Mouse (Mus musculus): ENCODE results near the gene Edn1. TPM values are rescaled to one million over a fixed set of nuclear protein-coding genes. Genes with fewer than 3 reads are reported as not detected.

Edn1 gene
- polyA plus RNA-seq, 1 experiment from 2014 or later = 3.6 TPM

DNA sequence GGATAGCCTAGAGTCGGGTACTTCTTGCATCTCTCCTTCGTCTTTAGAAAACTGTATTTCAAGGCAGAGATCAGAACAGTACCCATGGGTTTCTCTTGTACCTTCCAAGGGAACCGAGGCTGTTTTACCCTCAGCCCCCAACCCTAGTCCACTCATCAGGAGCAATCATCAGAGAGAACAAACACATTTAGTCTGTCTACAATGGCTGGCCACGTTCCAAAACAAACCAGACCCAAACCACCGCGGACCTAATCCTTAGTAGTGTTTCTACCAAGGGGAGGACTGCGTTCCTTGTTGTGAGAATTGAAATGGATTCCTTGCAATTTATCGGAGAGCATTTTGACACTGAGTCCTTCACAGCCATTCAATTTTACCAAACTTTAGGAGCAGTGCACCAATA, 2.9 kb downstream of the Edn1 start:
- H3K4me2 ChIP-seq (replicated peaks; ENCODE audit: low read depth, low read length) = no peak overlapping the region
- no peak overlapping the region for H3K27ac ChIP-seq (ENCODE audit: low read length)
- H3K27me3 ChIP-seq (ENCODE audit: control insufficient read depth, insufficient read depth, low read length) = 0 out of 2 replicates have a peak, but pooled peaks cover 10% of the 10 kb centered on the region

GRCm38 (mm10) chr13:42306870-42307800, 5.9 kb downstream of the Edn1 start:
- H3K4me1 ChIP-seq (ENCODE audit: control insufficient read depth, insufficient read depth, low read length) = no peaks in the 10 kb centered on the region
- 0 out of 2 replicates have a peak, but pooled peaks cover 10% of the 10 kb centered on the region for H3K27me3 ChIP-seq (ENCODE audit: control insufficient read depth, insufficient read depth, low read length)
- H3K4me3 ChIP-seq (ENCODE audit: low read depth, low read length) = no peak overlapping the region
- 73% methylated on average over 14 of the region's 14 CpGs for WGBS
- ATAC-seq (ENCODE audit: insufficient number of reproducible peaks, insufficient read depth, low FRiP score, low read depth) = no peak
- no peak overlapping the region for H3K4me2 ChIP-seq (replicated peaks; ENCODE audit: low read depth, low read length)
- no peak overlapping the region for H3K9ac ChIP-seq (replicated peaks; ENCODE audit: low read depth, low read length)
- no peaks in the 10 kb centered on the region for H3K36me3 ChIP-seq (ENCODE audit: control insufficient read depth, insufficient read depth, low read length)
- no peaks in the 10 kb centered on the region for H3K9me3 ChIP-seq (ENCODE audit: control insufficient read depth, low read depth, low read length)
- H3K27ac ChIP-seq (ENCODE audit: low read length) = no peak overlapping the region

More for the DNA sequence above, 2.9 kb downstream of the Edn1 start:
- H3K36me3 ChIP-seq (ENCODE audit: control insufficient read depth, insufficient read depth, low read length) = no peaks in the 10 kb centered on the region
- no peak overlapping the region for H3K9ac ChIP-seq (replicated peaks; ENCODE audit: low read depth, low read length)
- H3K4me3 ChIP-seq (ENCODE audit: low read depth, low read length) = no peak overlapping the region
- H3K4me1 ChIP-seq (ENCODE audit: control insufficient read depth, insufficient read depth, low read length) = no peaks in the 10 kb centered on the region
- no peaks in the 10 kb centered on the region for H3K9me3 ChIP-seq (ENCODE audit: control insufficient read depth, low read depth, low read length)
- ATAC-seq (ENCODE audit: insufficient number of reproducible peaks, insufficient read depth, low FRiP score, low read depth) = no peak
- 71% methylated on average over 8 of the region's 8 CpGs for WGBS

GRCm38 (mm10) chr13:42308368-42309103, 7.3 kb downstream of the Edn1 start:
- 63% methylated on average over 16 of the region's 16 CpGs for WGBS

GRCm38 (mm10) chr13:42309804-42310203, 8.5 kb downstream of the Edn1 start:
- no peak overlapping the region for H3K9ac ChIP-seq (replicated peaks; ENCODE audit: low read depth, low read length)
- WGBS = 25% methylated on average over 11 of the region's 11 CpGs
- H3K27ac ChIP-seq (ENCODE audit: low read length) = no peak overlapping the region
- H3K4me3 ChIP-seq (ENCODE audit: low read depth, low read length) = no peak overlapping the region
- no peak for ATAC-seq (ENCODE audit: insufficient number of reproducible peaks, insufficient read depth, low FRiP score, low read depth)
- H3K9me3 ChIP-seq (ENCODE audit: control insufficient read depth, low read depth, low read length) = no peaks in the 10 kb centered on the region
- H3K4me2 ChIP-seq (replicated peaks; ENCODE audit: low read depth, low read length) = no peak overlapping the region
- no peaks in the 10 kb centered on the region for H3K4me1 ChIP-seq (ENCODE audit: control insufficient read depth, insufficient read depth, low read length)
- H3K36me3 ChIP-seq (ENCODE audit: control insufficient read depth, insufficient read depth, low read length) = no peaks in the 10 kb centered on the region
- H3K27me3 ChIP-seq (ENCODE audit: control insufficient read depth, insufficient read depth, low read length) = no peaks in the 10 kb centered on the region

More at GRCm38 (mm10) chr13:42308368-42309103, 7.3 kb downstream of the Edn1 start:
- H3K9me3 ChIP-seq (ENCODE audit: control insufficient read depth, low read depth, low read length) = no peaks in the 10 kb centered on the region
- no peak for ATAC-seq (ENCODE audit: insufficient number of reproducible peaks, insufficient read depth, low FRiP score, low read depth)
- H3K27ac ChIP-seq (ENCODE audit: low read length) = no peak overlapping the region
- 0 out of 2 replicates have a peak, but pooled peaks cover 1% of the 10 kb centered on the region for H3K27me3 ChIP-seq (ENCODE audit: control insufficient read depth, insufficient read depth, low read length)
- no peak overlapping the region for H3K4me2 ChIP-seq (replicated peaks; ENCODE audit: low read depth, low read length)
- no peak overlapping the region for H3K4me3 ChIP-seq (ENCODE audit: low read depth, low read length)
- no peaks in the 10 kb centered on the region for H3K36me3 ChIP-seq (ENCODE audit: control insufficient read depth, insufficient read depth, low read length)
- H3K4me1 ChIP-seq (ENCODE audit: control insufficient read depth, insufficient read depth, low read length) = no peaks in the 10 kb centered on the region
- no peak overlapping the region for H3K9ac ChIP-seq (replicated peaks; ENCODE audit: low read depth, low read length)

GRCm38 (mm10) chr13:42315628-42316027, 14.4 kb downstream of the Edn1 start:
- Histone ChIP-seq H3K27ac (ENCODE audit: low read length) (no peak overlapping the region), H3K9me3 (ENCODE audit: control insufficient read depth, low read depth, low read length) (no peaks in the 10 kb centered on the region), H3K4me1 (ENCODE audit: control insufficient read depth, insufficient read depth, low read length) (no peaks in the 10 kb centered on the region), H3K4me2 (replicated peaks; ENCODE audit: low read depth, low read length) (no peak overlapping the region), H3K36me3 (ENCODE audit: control insufficient read depth, insufficient read depth, low read length) (no peaks in the 10 kb centered on the region), H3K9ac (replicated peaks; ENCODE audit: low read depth, low read length) (no peak overlapping the region), H3K27me3 (ENCODE audit: control insufficient read depth, insufficient read depth, low read length) (no peaks in the 10 kb centered on the region), H3K4me3 (ENCODE audit: low read depth, low read length) (no peak overlapping the region)
- 64% methylated on average over 1 of the region's 1 CpGs for WGBS
- ATAC-seq (ENCODE audit: insufficient number of reproducible peaks, insufficient read depth, low FRiP score, low read depth) = no peak

DNA sequence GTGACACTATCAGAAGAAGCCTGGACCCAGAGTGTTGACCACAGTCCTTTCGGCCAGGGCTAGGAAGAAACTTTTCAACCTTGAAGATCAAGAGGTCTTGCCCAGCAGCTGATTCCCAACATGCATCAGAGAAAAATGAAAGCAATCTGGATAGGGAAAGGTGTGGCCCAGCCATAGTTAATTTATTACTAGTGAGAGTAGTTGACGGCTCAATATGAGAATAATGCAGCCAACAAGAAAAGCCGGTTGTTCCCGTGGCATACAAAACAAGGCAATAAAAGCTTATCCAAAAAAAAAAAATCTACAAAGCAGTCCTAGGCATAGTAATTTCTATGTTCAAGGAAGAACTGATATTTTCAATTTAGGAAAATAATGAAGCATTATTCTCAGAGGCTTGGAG, 16.5 kb downstream of the Edn1 start:
- Histone ChIP-seq H3K9ac (replicated peaks; ENCODE audit: low read depth, low read length) (no peak overlapping the region), H3K4me3 (ENCODE audit: low read depth, low read length) (no peak overlapping the region), H3K4me1 (ENCODE audit: control insufficient read depth, insufficient read depth, low read length) (no peaks in the 10 kb centered on the region), H3K4me2 (replicated peaks; ENCODE audit: low read depth, low read length) (no peak overlapping the region), H3K27ac (ENCODE audit: low read length) (no peak overlapping the region), H3K36me3 (ENCODE audit: control insufficient read depth, insufficient read depth, low read length) (no peaks in the 10 kb centered on the region), H3K27me3 (ENCODE audit: control insufficient read depth, insufficient read depth, low read length) (no peaks in the 10 kb centered on the region), H3K9me3 (ENCODE audit: control insufficient read depth, low read depth, low read length) (no peaks in the 10 kb centered on the region)
- ATAC-seq (ENCODE audit: insufficient number of reproducible peaks, insufficient read depth, low FRiP score, low read depth) = no peak
- 67% methylated on average over 4 of the region's 4 CpGs for WGBS

DNA sequence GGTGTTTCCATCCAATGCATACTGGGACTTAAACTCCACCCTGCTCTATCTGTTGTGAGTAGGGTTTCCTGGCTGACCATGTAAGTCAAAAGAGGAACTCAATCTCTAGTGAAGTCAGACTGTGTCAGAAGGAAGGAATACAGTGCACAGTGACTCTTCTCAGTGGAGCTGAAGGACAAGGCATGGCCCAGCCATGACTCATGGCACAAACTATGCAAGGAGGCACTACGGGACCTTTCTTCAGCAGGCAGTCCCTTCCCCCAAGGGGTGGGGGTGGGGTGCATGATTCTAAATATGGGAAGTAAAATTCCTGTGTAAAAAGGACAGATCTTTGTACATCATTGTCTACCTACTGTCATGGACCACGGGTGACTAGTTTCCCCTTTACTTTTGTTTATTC, 27.3 kb downstream of the Edn1 start:
- no peaks in the 10 kb centered on the region for H3K27me3 ChIP-seq (ENCODE audit: control insufficient read depth, insufficient read depth, low read length)
- WGBS = 68% methylated on average over 2 of the region's 2 CpGs
- no peak overlapping the region for H3K27ac ChIP-seq (ENCODE audit: low read length)
- H3K4me3 ChIP-seq (ENCODE audit: low read depth, low read length) = no peak overlapping the region
- no peak overlapping the region for H3K4me2 ChIP-seq (replicated peaks; ENCODE audit: low read depth, low read length)
- H3K9me3 ChIP-seq (ENCODE audit: control insufficient read depth, low read depth, low read length) = 0 out of 2 replicates have a peak, but pooled peaks cover 3% of the 10 kb centered on the region
- no peak overlapping the region for H3K9ac ChIP-seq (replicated peaks; ENCODE audit: low read depth, low read length)
- ATAC-seq (ENCODE audit: insufficient number of reproducible peaks, insufficient read depth, low FRiP score, low read depth) = no peak
- no peaks in the 10 kb centered on the region for H3K36me3 ChIP-seq (ENCODE audit: control insufficient read depth, insufficient read depth, low read length)
- H3K4me1 ChIP-seq (ENCODE audit: control insufficient read depth, insufficient read depth, low read length) = no peaks in the 10 kb centered on the region

DNA sequence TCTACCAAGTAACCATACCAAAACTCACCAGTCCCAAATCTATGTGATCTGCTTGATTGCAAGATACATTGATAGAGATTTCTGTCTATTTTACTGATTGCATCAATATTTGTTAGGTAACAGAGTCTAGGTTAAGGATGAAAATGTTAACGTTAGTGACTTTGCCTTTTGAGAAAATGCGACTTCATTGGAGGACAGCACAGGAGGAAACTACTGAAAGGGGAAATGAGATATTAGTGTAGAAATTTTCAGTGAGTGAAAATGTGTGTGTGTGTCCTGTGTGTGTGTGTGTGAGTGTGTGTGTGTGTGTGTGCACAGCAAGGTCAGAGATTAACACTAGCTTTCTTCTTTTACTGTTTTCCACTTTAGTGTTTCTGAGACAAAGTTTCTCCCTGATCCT, 29.8 kb downstream of the Edn1 start:
- H3K9ac ChIP-seq (replicated peaks; ENCODE audit: low read depth, low read length) = no peak overlapping the region
- H3K4me3 ChIP-seq (ENCODE audit: low read depth, low read length) = no peak overlapping the region
- H3K9me3 ChIP-seq (ENCODE audit: control insufficient read depth, low read depth, low read length) = 0 out of 2 replicates have a peak, but pooled peaks cover 3% of the 10 kb centered on the region
- no peaks in the 10 kb centered on the region for H3K4me1 ChIP-seq (ENCODE audit: control insufficient read depth, insufficient read depth, low read length)
- H3K27ac ChIP-seq (ENCODE audit: low read length) = no peak overlapping the region
- 84% methylated on average over 2 of the region's 2 CpGs for WGBS
- ATAC-seq (ENCODE audit: insufficient number of reproducible peaks, insufficient read depth, low FRiP score, low read depth) = no peak
- no peaks in the 10 kb centered on the region for H3K36me3 ChIP-seq (ENCODE audit: control insufficient read depth, insufficient read depth, low read length)
- H3K4me2 ChIP-seq (replicated peaks; ENCODE audit: low read depth, low read length) = no peak overlapping the region
- H3K27me3 ChIP-seq (ENCODE audit: control insufficient read depth, insufficient read depth, low read length) = no peaks in the 10 kb centered on the region
